Mouse (Mus musculus): Measurements from ENCODE around the gene Rec8.

The Rec8 gene

GRCm38 (mm10) chr14:55637795-55638194 is 20.0 kb downstream of the Rec8 start, which contains the start of gene Gm49378:
Gm49378 (minus strand) TSS chr14:55637895.
- in situ Hi-C loops (cut with MboI; ENCODE audit: low sequenced_read_pairs) = no loop called here

- in situ Hi-C loops (cut with MboI; ENCODE audit: low sequenced_read_pairs) = no loop called here
Measured at GRCm38 (mm10) chr14:55640816-55641215, 23.0 kb downstream of the Rec8 start.

GRCm38 (mm10) chr14:55641291-55641690 is 23.5 kb downstream of the Rec8 start:
- in situ Hi-C loops (cut with MboI; ENCODE audit: low sequenced_read_pairs) = no loop called here

- in situ Hi-C loops (cut with MboI; ENCODE audit: low sequenced_read_pairs) = no loop called here
Measured at GRCm38 (mm10) chr14:55642679-55643059, 24.8 kb downstream of the Rec8 start.

GRCm38 (mm10) chr14:55643060-55643907 is 25.4 kb downstream of the Rec8 start, which contains the start of gene Tm9sf1:
Tm9sf1 (minus strand) TSS chr14:55643806.
- in situ Hi-C loops (cut with MboI; ENCODE audit: low sequenced_read_pairs) = no loop called here

GRCm38 (mm10) chr14:55644261-55644888 is 26.5 kb downstream of the Rec8 start:
- in situ Hi-C loops (cut with MboI; ENCODE audit: low sequenced_read_pairs) = no loop called here

- in situ Hi-C loops (cut with MboI; ENCODE audit: low sequenced_read_pairs) = no loop called here
Measured at GRCm38 (mm10) chr14:55649884-55650283, 32.0 kb downstream of the Rec8 start, which contains the start of gene Tssk4. Tssk4 (plus strand) TSS chr14:55650184.

- in situ Hi-C loops (cut with MboI; ENCODE audit: low sequenced_read_pairs) = no loop called here
Measured at GRCm38 (mm10) chr14:55651528-55651927, 33.7 kb downstream of the Rec8 start.

GRCm38 (mm10) chr14:55656935-55657334 is 39.1 kb downstream of the Rec8 start:
- in situ Hi-C loops (cut with MboI; ENCODE audit: low sequenced_read_pairs) = no loop called here

GRCm38 (mm10) chr14:55658011-55658410 is 40.2 kb downstream of the Rec8 start:
- in situ Hi-C loops (cut with MboI; ENCODE audit: low sequenced_read_pairs) = no loop called here

- in situ Hi-C loops (cut with MboI; ENCODE audit: low sequenced_read_pairs) = no loop called here
Measured at GRCm38 (mm10) chr14:55659960-55660573, 42.2 kb downstream of the Rec8 start, which contains the start of gene Mdp1. Mdp1 (minus strand) TSS chr14:55660508.

GRCm38 (mm10) chr14:55660636-55661035 is 42.8 kb downstream of the Rec8 start:
- in situ Hi-C loops (cut with MboI; ENCODE audit: low sequenced_read_pairs) = no loop called here

GRCm38 (mm10) chr14:55671486-55671832 is 53.6 kb downstream of the Rec8 start:
- in situ Hi-C loops (cut with MboI; ENCODE audit: low sequenced_read_pairs) = no loop called here

GRCm38 (mm10) chr14:55671833-55672740 is 54.2 kb downstream of the Rec8 start, which contains the start of the genes Gmpr2 and Nedd8:
Gmpr2 (plus strand) TSS chr14:55671941.
Nedd8 (minus strand) TSS chr14:55672124.
- in situ Hi-C loops (cut with MboI; ENCODE audit: low sequenced_read_pairs) = no loop called here

GRCm38 (mm10) chr14:55672741-55673060 is 54.9 kb downstream of the Rec8 start:
- in situ Hi-C loops (cut with MboI; ENCODE audit: low sequenced_read_pairs) = no loop called here
